Mouse (Mus musculus) liver, adult 2 months (tissue): ENCODE data around the gene Hist1h1c.

ENCODE experiments used
- CTCF ChIP-seq: fragments of 200-500 bp; IDR thresholded peaks from 2 replicates; pipeline ENCODE4 v1.5.1; 2011; ENCODE audit warnings: low read depth, low read length, control low read depth
- POLR2A ChIP-seq: fragments of 200-500 bp; IDR thresholded peaks from 2 replicates; pipeline ENCODE4 v1.6.1; 2011; ENCODE audit warnings: low read length, control low read depth; ENCODE audit not compliant: insufficient read depth; ENCODE audit errors: extremely low read depth

DNA sequence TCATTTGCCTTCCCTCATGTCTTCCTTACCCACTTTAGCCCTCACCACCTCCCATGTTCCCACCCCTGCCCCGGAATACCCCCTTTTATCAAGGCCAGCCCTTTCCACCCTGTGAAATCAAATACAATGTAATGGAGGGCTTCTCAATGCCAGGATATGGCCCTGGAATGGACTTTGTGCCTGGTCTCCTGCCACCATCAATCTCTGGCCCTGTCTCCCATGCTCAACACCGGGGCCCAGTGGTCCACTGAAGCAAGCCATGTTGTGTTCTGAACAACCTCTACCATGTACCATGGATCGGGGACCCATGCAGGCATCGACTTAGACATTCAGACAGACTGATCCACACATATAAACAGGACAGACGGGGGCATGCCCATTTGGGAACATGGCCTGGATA is 8.9 kb upstream of the Hist1h1c start:
- TF ChIP-seq POLR2A (no peak), CTCF (no peak)
